Mouse (Mus musculus) embryonic facial prominence, embryonic 12.5 days (tissue): Measurements from ENCODE around the gene Myof. TPM values are rescaled to one million over a fixed set of nuclear protein-coding genes. Genes with fewer than 3 reads are reported as not detected.

Experiments used
- ATAC-seq: fragments of 200-750 bp; cut with Nextera tagmentation; 2 replicates; pipeline ENCODE4 v1.8.0; 2017; ENCODE audit not compliant: insufficient number of reproducible peaks, insufficient read depth, low FRiP score, low TSS enrichment
- H3K27ac ChIP-seq: fragments of 300-500 bp; sonication (generic); 2 replicates; pipeline ENCODE4 v1.5.1; 2016; ENCODE audit warnings: mild to moderate bottlenecking
- H3K27me3 ChIP-seq: fragments of 300-500 bp; sonication (generic); 2 replicates; pipeline ENCODE4 v1.6.1; 2016; ENCODE audit warnings: mild to moderate bottlenecking, moderate library complexity
- H3K36me3 ChIP-seq: fragments of 300-500 bp; sonication (generic); 2 replicates; pipeline ENCODE4 v1.6.1; 2016; ENCODE audit warnings: mild to moderate bottlenecking
- H3K4me1 ChIP-seq: fragments of 300-500 bp; sonication (generic); 2 replicates; pipeline ENCODE4 v1.6.1; 2016
- H3K4me2 ChIP-seq: fragments of 300-500 bp; sonication (generic); replicated peaks from 2 replicates; pipeline ENCODE4 v1.6.1; 2016; ENCODE audit warnings: mild to moderate bottlenecking, moderate library complexity
- H3K4me3 ChIP-seq: fragments of 300-500 bp; sonication (generic); 2 replicates; pipeline ENCODE4 v1.5.1; 2016; ENCODE audit warnings: mild to moderate bottlenecking
- H3K9ac ChIP-seq: fragments of 300-500 bp; sonication (generic); 2 replicates; pipeline ENCODE4 v1.6.1; 2016; ENCODE audit warnings: mild to moderate bottlenecking, moderate library complexity
- H3K9me3 ChIP-seq: fragments of 300-500 bp; sonication (generic); 2 replicates; pipeline ENCODE4 v1.6.1; 2016; ENCODE audit warnings: mild to moderate bottlenecking, moderate library complexity
- WGBS: fragments of 180-500 bp; shearing (Covaris S2); methylation state at CpG from one replicate; pipeline ENCODE4 v1.1.7; 2016; 5-methylcytosine and 5-hydroxymethylcytosine counted together
- polyA plus RNA-seq: library from polyadenylated mRNA; unstranded; fragments of >200 nt; fragmentation: Nextera tagmentation; extraction: Ambion mirVana; gene quantifications from 2 replicates; pipeline ENCODE4 v1.2.1, GENCODE M21; 2016

The Myof gene
- polyA plus RNA-seq, 1 experiment from 2014 or later, result 15.0 TPM

- ATAC-seq, result no peak
- no peaks in the 10 kb centered on the region for H3K36me3 ChIP-seq
- no peak overlapping the region for H3K27ac ChIP-seq
- 90% methylated on average over 6 of the region's 6 CpGs for WGBS
- H3K27me3 ChIP-seq, result no peaks in the 10 kb centered on the region
- no peak overlapping the region for H3K9ac ChIP-seq
- no peaks in the 10 kb centered on the region for H3K9me3 ChIP-seq
- no peaks in the 10 kb centered on the region for H3K4me1 ChIP-seq
- H3K4me2 ChIP-seq, result no peak overlapping the region
- no peak overlapping the region for H3K4me3 ChIP-seq
These were observed 108.7 kb downstream of the Myof start for GRCm38 (mm10) chr19:37934640-37935039.

DNA sequence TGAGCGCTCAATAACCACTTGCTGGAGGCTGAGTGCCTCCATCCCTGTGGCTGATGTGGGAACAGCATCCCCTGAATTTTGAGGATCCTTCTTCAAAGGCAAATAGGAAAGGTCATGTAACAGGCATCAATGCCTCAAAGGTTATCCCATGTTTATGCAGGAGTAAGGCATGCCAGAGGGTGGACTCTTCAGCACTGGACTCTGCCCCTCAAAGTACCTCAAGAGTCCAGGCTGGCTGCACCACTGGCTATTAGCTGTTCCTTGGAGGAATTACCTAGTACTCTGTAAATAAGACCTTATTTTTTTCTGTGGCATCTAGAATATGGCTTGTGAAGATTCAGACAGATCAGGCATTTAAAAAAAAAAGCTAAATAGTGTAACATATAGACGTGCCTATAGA lies 111.2 kb downstream of the Myof start:
- Histone ChIP-seq H3K9me3 (no peaks in the 10 kb centered on the region), H3K27me3 (no peaks in the 10 kb centered on the region), H3K36me3 (no peaks in the 10 kb centered on the region), H3K27ac (no peak overlapping the region), H3K9ac (no peak overlapping the region), H3K4me1 (no peaks in the 10 kb centered on the region), H3K4me3 (no peak overlapping the region), H3K4me2 (no peak overlapping the region)
- 91% methylated on average over 2 of the region's 2 CpGs for WGBS
- ATAC-seq, result no peak

DNA sequence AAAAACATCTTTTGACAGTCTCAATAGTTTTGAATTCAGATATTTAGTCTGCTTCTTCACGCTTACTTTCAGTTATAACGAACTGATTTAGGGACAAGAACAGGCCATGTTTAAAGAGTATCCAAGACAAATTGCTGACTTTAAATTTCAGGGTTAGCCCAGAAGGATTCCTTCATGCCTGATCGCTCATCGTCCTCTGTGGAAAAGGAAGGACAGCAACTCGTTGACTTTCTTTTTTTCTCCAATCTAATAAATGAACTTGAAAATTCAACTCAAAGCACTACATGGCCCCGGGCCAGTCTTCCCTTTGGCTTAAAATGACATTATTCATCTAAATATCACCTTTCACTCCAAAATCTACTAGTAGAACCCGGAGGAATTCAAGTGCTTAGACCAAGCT lies 115.5 kb downstream of the Myof start:
- H3K9me3 ChIP-seq, result no peaks in the 10 kb centered on the region
- H3K9ac ChIP-seq, result no peak overlapping the region
- H3K4me2 ChIP-seq, result no peak overlapping the region
- H3K4me3 ChIP-seq, result no peak overlapping the region
- H3K27me3 ChIP-seq, result no peaks in the 10 kb centered on the region
- WGBS, result 82% methylated on average over 7 of the region's 7 CpGs
- no peaks in the 10 kb centered on the region for H3K4me1 ChIP-seq
- H3K27ac ChIP-seq, result no peak overlapping the region
- no peaks in the 10 kb centered on the region for H3K36me3 ChIP-seq
- no peak for ATAC-seq

GRCm38 (mm10) chr19:37925323-37925722 lies 118.1 kb downstream of the Myof start:
- Histone ChIP-seq H3K4me1 (no peaks in the 10 kb centered on the region), H3K4me3 (no peak overlapping the region), H3K27ac (no peak overlapping the region), H3K9ac (no peak overlapping the region), H3K36me3 (no peaks in the 10 kb centered on the region), H3K27me3 (no peaks in the 10 kb centered on the region), H3K4me2 (no peak overlapping the region), H3K9me3 (no peaks in the 10 kb centered on the region)
- ATAC-seq, result no peak
- WGBS, result 84% methylated on average over 3 of the region's 3 CpGs

DNA sequence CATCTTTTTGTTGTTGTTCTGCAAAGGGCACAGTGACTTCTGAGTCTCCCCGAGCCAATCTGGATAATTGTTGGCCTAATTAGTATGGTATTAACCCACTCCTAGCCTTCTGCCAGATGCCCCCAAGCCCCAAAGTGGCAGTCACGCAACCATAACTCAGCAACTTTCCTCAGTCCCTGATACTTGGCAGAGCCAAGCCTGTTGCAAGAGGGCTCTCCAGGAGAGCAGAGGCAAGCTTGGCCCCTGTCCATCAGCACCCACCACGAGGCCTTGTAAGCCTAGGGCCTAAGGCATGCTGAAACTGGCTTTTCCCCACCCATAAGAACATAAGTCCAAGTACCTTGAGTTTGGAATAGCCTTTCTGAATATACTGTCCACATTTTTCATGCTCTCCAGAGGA lies 119.1 kb downstream of the Myof start:
- Histone ChIP-seq H3K4me3 (no peak overlapping the region), H3K27me3 (no peaks in the 10 kb centered on the region), H3K9me3 (no peaks in the 10 kb centered on the region), H3K4me2 (no peak overlapping the region), H3K4me1 (no peaks in the 10 kb centered on the region), H3K27ac (no peak overlapping the region), H3K9ac (no peak overlapping the region), H3K36me3 (no peaks in the 10 kb centered on the region)
- ATAC-seq, result no peak
- 35% methylated on average over 3 of the region's 3 CpGs for WGBS

DNA sequence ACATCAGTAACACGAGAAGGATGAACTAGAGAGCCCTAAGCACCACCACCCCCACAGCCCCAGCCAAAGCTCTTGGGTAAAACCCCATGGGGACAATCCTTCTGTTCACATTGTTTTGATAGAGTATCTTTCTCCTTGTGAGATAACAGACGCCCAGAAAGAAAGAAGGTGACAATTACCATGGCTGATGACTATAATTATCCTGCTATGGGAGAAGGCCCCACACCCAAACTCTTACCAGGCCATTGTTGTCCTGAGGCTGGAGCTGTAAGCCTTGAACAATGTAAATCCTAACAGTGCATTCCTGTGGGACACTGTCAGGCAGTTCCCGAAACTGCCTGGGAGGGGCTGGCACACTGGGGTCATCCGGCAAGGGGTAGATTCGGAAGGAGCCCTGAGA lies 122.3 kb downstream of the Myof start:
- ATAC-seq, result no peak
- no peaks in the 10 kb centered on the region for H3K9me3 ChIP-seq
- WGBS, result 44% methylated on average over 5 of the region's 5 CpGs
- no peak overlapping the region for H3K9ac ChIP-seq
- no peak overlapping the region for H3K4me3 ChIP-seq
- no peak overlapping the region for H3K27ac ChIP-seq
- H3K4me2 ChIP-seq, result no peak overlapping the region
- H3K27me3 ChIP-seq, result no peaks in the 10 kb centered on the region
- H3K4me1 ChIP-seq, result peaks cover 6% of the 10 kb centered on the region; the same call in 1 of the 2 replicates
- H3K36me3 ChIP-seq, result no peaks in the 10 kb centered on the region

- Histone ChIP-seq H3K27me3 (no peaks in the 10 kb centered on the region), H3K4me1 (peaks cover 6% of the 10 kb centered on the region; the same call in 1 of the 2 replicates), H3K4me3 (no peak overlapping the region), H3K9me3 (no peaks in the 10 kb centered on the region), H3K36me3 (no peaks in the 10 kb centered on the region), H3K9ac (no peak overlapping the region), H3K27ac (peak overlapping the region; percentile 32; the same call in 1 of the 2 replicates), H3K4me2 (no peak overlapping the region)
- WGBS, result 20% methylated on average over 12 of the region's 12 CpGs
- no peak for ATAC-seq
These were observed 124.9 kb downstream of the Myof start for GRCm38 (mm10) chr19:37918515-37918932.

- H3K36me3 ChIP-seq, result no peaks in the 10 kb centered on the region
- no peaks in the 10 kb centered on the region for H3K9me3 ChIP-seq
- no peak overlapping the region for H3K4me3 ChIP-seq
- no peak overlapping the region for H3K4me2 ChIP-seq
- no peak for ATAC-seq
- 62% methylated on average over 4 of the region's 4 CpGs for WGBS
- H3K27me3 ChIP-seq, result no peaks in the 10 kb centered on the region
- peaks cover 6% of the 10 kb centered on the region; the same call in 1 of the 2 replicates for H3K4me1 ChIP-seq
- no peak overlapping the region for H3K27ac ChIP-seq
- no peak overlapping the region for H3K9ac ChIP-seq
These were observed 129.1 kb downstream of the Myof start for GRCm38 (mm10) chr19:37914261-37914660.

GRCm38 (mm10) chr19:37912501-37912900 lies 130.9 kb downstream of the Myof start:
- Histone ChIP-seq H3K4me3 (no peak overlapping the region), H3K4me2 (no peak overlapping the region), H3K9me3 (no peaks in the 10 kb centered on the region), H3K27ac (no peak overlapping the region), H3K9ac (no peak overlapping the region), H3K4me1 (peaks cover 8% of the 10 kb centered on the region; the same call in 1 of the 2 replicates), H3K27me3 (no peaks in the 10 kb centered on the region), H3K36me3 (no peaks in the 10 kb centered on the region)
- 79% methylated on average over 6 of the region's 6 CpGs for WGBS
- ATAC-seq, result no peak

GRCm38 (mm10) chr19:37909830-37910261 lies 133.5 kb downstream of the Myof start:
- H3K4me3 ChIP-seq, result no peak overlapping the region
- WGBS, result 52% methylated on average over 5 of the region's 5 CpGs
- no peaks in the 10 kb centered on the region for H3K9me3 ChIP-seq
- no peak overlapping the region for H3K27ac ChIP-seq
- no peaks in the 10 kb centered on the region for H3K36me3 ChIP-seq
- H3K9ac ChIP-seq, result no peak overlapping the region
- H3K4me2 ChIP-seq, result no peak overlapping the region
- H3K4me1 ChIP-seq, result peaks cover 21% of the 10 kb centered on the region; the same call in 1 of the 2 replicates
- ATAC-seq, result no peak
- H3K27me3 ChIP-seq, result no peaks in the 10 kb centered on the region

DNA sequence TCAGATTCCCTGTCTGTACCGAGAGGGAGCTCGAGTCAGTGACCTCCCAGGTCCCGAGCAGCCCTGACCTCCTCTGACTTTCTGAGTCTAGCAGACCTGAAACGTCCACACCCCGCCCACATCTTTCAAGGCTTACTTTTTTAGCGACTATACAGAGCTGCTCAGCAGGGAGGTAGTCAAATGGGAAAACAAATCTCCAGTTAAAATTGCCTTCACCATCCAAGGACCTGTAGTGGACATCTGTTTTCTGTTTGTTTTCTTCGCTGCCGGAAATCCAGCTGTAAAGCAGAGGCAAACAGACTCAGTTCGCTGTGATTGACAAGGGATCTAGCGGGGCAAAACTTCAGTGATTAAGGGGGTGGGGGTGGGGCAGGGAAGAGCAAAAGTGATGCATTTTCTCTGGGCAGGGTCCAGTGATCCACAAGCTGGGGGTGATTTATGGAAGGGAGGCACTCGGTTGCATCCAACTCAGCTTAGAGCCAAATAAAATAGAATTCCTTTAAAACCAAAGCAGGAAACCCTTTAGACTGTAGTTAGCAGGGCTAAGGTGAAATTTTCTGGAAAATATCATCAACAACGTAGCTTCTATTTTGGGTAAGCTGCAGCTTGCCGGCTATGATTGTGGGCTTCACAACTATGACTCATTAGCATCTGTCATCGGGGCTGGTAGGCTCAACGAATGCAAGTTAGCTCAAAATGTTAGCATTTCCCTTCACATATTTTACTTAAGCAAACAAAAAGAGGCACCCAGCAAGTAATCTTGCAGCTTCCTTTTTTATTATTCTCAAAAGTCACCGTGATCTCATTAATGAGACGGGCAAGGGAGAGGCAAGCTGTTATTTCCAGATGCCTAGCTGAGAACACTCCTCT lies 135.7 kb downstream of the Myof start:
- ATAC-seq, result no peak
- peaks cover 22% of the 10 kb centered on the region; the same call in 1 of the 2 replicates for H3K4me1 ChIP-seq
- WGBS, result 17% methylated on average over 17 of the region's 17 CpGs
- no peak overlapping the region for H3K27ac ChIP-seq
- no peaks in the 10 kb centered on the region for H3K9me3 ChIP-seq
- no peaks in the 10 kb centered on the region for H3K27me3 ChIP-seq
- H3K4me3 ChIP-seq, result no peak overlapping the region
- H3K4me2 ChIP-seq, result peak overlapping the region; percentile 14
- no peak overlapping the region for H3K9ac ChIP-seq
- H3K36me3 ChIP-seq, result no peaks in the 10 kb centered on the region

GRCm38 (mm10) chr19:37906916-37907315 lies 136.5 kb downstream of the Myof start:
- Histone ChIP-seq H3K9ac (no peak overlapping the region), H3K4me3 (no peak overlapping the region), H3K36me3 (no peaks in the 10 kb centered on the region), H3K4me2 (no peak overlapping the region), H3K9me3 (no peaks in the 10 kb centered on the region), H3K4me1 (peaks cover 22% of the 10 kb centered on the region; the same call in 1 of the 2 replicates), H3K27ac (no peak overlapping the region), H3K27me3 (no peaks in the 10 kb centered on the region)
- ATAC-seq, result no peak
- WGBS, result 15% methylated on average over 3 of the region's 3 CpGs
